Mouse (Mus musculus): ENCODE measurements around the gene Mgmt. TPM values are rescaled to one million over a fixed set of nuclear protein-coding genes. Genes with fewer than 3 reads are reported as not detected.
A peak's percentile ranks its signal among the peaks of the same experiment; 100 is the strongest.

The Mgmt gene
- polyA plus RNA-seq, 1 experiment from 2014 or later, result 6.1 TPM

DNA sequence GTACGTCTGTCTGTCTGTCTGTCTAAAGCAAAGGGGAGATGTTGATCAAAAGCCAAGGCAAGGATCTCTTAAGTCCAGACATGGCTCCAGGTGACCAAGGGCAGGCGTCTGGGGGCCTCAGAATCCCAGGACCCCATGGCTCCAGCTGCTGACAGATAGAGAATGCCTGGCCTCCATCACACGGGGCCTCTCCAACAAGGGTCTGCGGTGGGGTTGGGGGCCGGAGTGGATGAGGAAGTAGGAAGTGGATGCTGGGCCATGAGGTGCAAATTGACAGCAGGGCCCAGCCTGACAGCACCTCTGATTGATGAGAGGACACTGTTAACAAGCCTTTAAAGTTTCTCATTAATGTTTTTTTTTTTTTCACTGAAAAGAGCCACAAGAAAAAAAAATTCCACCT, 237.5 kb downstream of the Mgmt start:
- H3K4me3 ChIP-seq, result no peak overlapping the region
- H3K9ac ChIP-seq, result no peak overlapping the region
- 0 out of 2 replicates have a peak, but pooled peaks cover 4% of the 10 kb centered on the region for H3K27me3 ChIP-seq
- H3K36me3 ChIP-seq, result no peaks in the 10 kb centered on the region
- no peak overlapping the region for H3K4me2 ChIP-seq
- WGBS, result 47% methylated on average over 5 of the region's 5 CpGs
- peaks cover 19% of the 10 kb centered on the region for H3K4me1 ChIP-seq
- ATAC-seq (ENCODE audit: insufficient number of reproducible peaks, low FRiP score, low TSS enrichment, low read depth), result no peak
- no peak overlapping the region for H3K27ac ChIP-seq
- H3K9me3 ChIP-seq, result no peaks in the 10 kb centered on the region

DNA sequence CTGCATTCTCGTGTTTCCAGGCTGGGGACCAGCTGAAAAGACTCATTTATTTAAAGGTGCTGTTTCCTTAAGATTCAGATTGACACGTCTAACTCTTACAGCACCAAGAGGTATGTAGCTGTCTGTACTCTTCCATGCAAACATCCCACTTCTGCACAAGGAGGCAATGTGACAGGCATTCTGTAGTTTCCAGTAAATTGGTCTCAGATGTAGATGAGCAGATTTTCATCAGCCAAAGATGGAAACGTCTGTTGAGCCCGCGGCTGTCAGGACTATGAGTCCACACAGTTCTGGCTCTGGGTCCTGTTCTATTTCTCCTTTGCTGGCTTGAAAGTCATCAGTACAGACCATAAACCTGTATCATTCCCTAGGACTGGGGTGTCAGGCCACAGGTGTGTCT, 243.7 kb downstream of the Mgmt start:
- 0 out of 2 replicates have a peak, but pooled peaks cover 4% of the 10 kb centered on the region for H3K27me3 ChIP-seq
- no peak overlapping the region for H3K4me2 ChIP-seq
- H3K4me1 ChIP-seq, result no peaks in the 10 kb centered on the region
- no peak overlapping the region for H3K9ac ChIP-seq
- H3K36me3 ChIP-seq, result no peaks in the 10 kb centered on the region
- H3K9me3 ChIP-seq, result no peaks in the 10 kb centered on the region
- ATAC-seq (ENCODE audit: insufficient number of reproducible peaks, low FRiP score, low TSS enrichment, low read depth), result no peak
- H3K27ac ChIP-seq, result no peak overlapping the region
- no peak overlapping the region for H3K4me3 ChIP-seq
- WGBS, result 39% methylated on average over 5 of the region's 5 CpGs

DNA sequence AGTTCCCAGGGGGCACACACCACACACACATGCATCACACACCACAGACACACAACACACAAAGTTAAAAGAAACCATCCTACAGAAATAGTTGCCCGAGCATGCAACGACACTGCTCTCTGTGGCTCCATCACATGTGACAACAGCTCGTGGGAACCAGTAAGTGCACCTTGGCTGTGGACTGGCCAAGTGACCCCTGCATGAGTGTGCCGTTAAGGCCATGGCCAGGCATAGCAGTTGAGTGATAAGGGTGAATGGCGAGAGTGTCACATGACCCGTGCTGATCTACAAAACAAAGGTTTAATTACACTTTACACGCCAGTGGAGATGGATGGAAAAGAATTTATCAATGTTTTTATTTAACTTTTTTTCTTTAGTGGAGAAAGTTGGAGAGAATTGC, 245.9 kb downstream of the Mgmt start:
- H3K4me3 ChIP-seq, result no peak overlapping the region
- ATAC-seq (ENCODE audit: insufficient number of reproducible peaks, low FRiP score, low TSS enrichment, low read depth), result no peak
- H3K9ac ChIP-seq, result no peak overlapping the region
- no peaks in the 10 kb centered on the region for H3K9me3 ChIP-seq
- H3K4me1 ChIP-seq, result 0 out of 2 replicates have a peak, but pooled peaks cover 3% of the 10 kb centered on the region
- H3K36me3 ChIP-seq, result no peaks in the 10 kb centered on the region
- 0 out of 2 replicates have a peak, but pooled peaks cover 3% of the 10 kb centered on the region for H3K27me3 ChIP-seq
- no peak overlapping the region for H3K27ac ChIP-seq
- WGBS, result 85% methylated on average over 7 of the region's 7 CpGs
- H3K4me2 ChIP-seq, result no peak overlapping the region

DNA sequence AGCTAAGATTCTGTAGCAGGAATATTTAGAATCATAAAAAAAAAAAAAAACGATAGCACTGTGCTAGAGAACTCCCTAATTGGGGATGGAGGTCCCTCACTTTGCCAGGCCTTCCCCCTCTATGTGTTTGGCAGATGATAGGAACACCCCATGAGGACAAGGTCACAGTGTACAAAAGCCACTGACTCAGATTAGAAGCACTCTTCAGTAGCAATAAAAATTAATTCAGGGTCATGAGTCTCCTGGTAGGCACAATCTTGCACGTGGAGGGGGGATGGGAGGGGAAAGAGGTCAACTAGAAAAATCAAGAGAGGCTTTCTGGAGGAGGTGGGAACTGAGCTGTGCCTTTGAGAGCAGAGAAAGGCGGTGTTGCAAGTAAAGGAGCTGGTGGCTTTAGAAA, 247.0 kb downstream of the Mgmt start:
- Histone ChIP-seq H3K27me3 (0 out of 2 replicates have a peak, but pooled peaks cover 3% of the 10 kb centered on the region), H3K36me3 (no peaks in the 10 kb centered on the region), H3K9me3 (no peaks in the 10 kb centered on the region), H3K27ac (no peak overlapping the region), H3K4me3 (no peak overlapping the region), H3K9ac (no peak overlapping the region), H3K4me2 (no peak overlapping the region), H3K4me1 (peaks cover 7% of the 10 kb centered on the region; the same call in 1 of the 2 replicates)
- no peak for ATAC-seq (ENCODE audit: insufficient number of reproducible peaks, low FRiP score, low TSS enrichment, low read depth)
- WGBS, result 49% methylated on average over 3 of the region's 3 CpGs

DNA sequence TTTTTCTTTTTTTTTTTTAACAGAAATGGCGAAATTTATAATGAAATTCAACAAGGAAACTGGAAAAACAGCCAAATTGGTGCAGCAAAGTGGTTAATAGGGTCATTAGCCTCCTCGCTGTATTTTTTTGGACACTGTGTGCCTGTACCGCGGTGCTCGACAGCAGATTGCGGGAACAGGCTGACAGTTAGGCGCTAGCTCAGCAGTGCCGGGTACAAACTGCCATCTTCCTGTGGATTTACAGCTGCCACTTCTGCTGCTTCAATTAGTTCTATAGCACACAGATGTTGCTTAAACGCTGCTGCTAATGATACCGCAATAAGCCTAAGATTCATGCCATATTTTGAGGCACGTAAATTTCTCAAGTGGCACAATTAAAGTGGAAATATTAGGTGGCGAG, 252.7 kb downstream of the Mgmt start:
- Histone ChIP-seq H3K4me1 (peaks cover 28% of the 10 kb centered on the region), H3K27ac (no peak overlapping the region), H3K4me3 (peak overlapping the region; percentile 3; the same call in 1 of the 2 replicates), H3K36me3 (no peaks in the 10 kb centered on the region), H3K27me3 (peaks cover 13% of the 10 kb centered on the region; the same call in 1 of the 2 replicates), H3K4me2 (0 out of 2 replicates have a peak overlapping the region, but pooled peaks have one; percentile 14), H3K9ac (no peak overlapping the region), H3K9me3 (no peaks in the 10 kb centered on the region)
- ATAC-seq (ENCODE audit: insufficient number of reproducible peaks, low FRiP score, low TSS enrichment, low read depth), result no peak
- 29% methylated on average over 12 of the region's 12 CpGs for WGBS

DNA sequence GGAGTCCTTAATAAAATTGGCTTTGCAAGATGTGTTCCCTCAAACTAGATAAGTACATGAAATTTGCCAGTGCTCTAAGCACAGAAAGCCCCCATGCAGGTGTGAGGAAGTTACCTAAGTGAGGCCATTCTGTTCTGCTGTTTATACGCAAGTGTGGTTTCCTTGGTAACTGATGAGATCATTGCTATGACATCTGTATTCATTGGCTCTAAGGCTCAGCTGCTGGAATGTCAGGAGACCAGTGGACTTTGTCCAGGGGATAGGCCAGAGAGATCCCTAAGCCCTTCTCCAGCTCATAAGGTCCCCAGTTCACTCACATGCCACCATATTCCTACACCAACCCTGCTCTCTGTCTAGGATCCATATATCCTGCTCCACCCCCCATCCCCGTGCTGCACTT, 257.4 kb downstream of the Mgmt start:
- no peak for ATAC-seq (ENCODE audit: insufficient number of reproducible peaks, low FRiP score, low TSS enrichment, low read depth)
- no peak overlapping the region for H3K27ac ChIP-seq
- peaks cover 19% of the 10 kb centered on the region for H3K4me1 ChIP-seq
- no peaks in the 10 kb centered on the region for H3K36me3 ChIP-seq
- no peaks in the 10 kb centered on the region for H3K9me3 ChIP-seq
- no peak overlapping the region for H3K4me3 ChIP-seq
- 84% methylated on average over 2 of the region's 2 CpGs for WGBS
- no peak overlapping the region for H3K4me2 ChIP-seq
- H3K9ac ChIP-seq, result no peak overlapping the region
- H3K27me3 ChIP-seq, result peaks cover 11% of the 10 kb centered on the region; the same call in 1 of the 2 replicates

DNA sequence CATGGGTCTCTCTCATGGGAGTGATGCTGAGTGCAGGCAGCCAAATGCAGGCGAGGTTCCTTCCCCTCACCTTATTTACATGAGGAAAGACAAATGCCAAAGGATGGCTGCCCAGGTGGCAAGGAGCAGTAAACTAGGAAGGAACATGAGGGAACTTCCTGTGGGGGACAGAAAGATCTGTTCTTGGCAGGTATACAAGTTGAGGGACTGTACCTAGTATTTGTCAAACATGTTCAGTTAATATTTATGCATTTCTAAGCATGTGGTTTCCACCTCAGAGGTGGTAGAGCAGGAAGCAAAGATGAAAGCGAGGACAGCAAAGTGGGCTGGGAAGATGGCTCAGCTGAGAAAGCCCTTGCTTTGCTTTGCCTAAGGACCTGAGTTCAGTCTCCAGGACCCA, 260.2 kb downstream of the Mgmt start:
- ATAC-seq (ENCODE audit: insufficient number of reproducible peaks, low FRiP score, low TSS enrichment, low read depth), result no peak
- 71% methylated on average over 2 of the region's 2 CpGs for WGBS
- H3K4me3 ChIP-seq, result no peak overlapping the region
- no peak overlapping the region for H3K9ac ChIP-seq
- no peak overlapping the region for H3K27ac ChIP-seq
- H3K4me1 ChIP-seq, result no peaks in the 10 kb centered on the region
- peaks cover 8% of the 10 kb centered on the region; the same call in 1 of the 2 replicates for H3K27me3 ChIP-seq
- no peak overlapping the region for H3K4me2 ChIP-seq
- no peaks in the 10 kb centered on the region for H3K9me3 ChIP-seq
- H3K36me3 ChIP-seq, result no peaks in the 10 kb centered on the region

DNA sequence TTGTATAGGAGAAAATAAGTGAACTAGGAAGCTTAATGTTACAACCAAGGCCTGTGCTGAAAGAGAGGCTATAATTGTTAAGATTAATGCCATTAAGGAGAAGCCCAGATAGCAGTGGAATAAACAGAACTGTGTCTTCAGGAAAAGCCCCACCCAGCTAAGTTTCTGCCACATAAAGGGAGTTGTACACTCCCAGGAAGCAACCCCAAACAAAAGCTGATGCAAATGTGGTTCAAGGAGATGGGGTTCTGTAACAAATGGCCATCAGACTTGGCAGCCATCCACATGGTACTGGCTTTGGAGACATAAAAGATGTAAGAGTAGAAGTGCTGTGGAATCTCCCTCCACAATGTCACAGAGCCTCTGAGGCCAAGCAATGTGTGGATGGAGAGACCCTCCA, 264.7 kb downstream of the Mgmt start:
- Histone ChIP-seq H3K27ac (no peak overlapping the region), H3K4me1 (no peaks in the 10 kb centered on the region), H3K4me3 (no peak overlapping the region), H3K9me3 (no peaks in the 10 kb centered on the region), H3K36me3 (no peaks in the 10 kb centered on the region), H3K27me3 (no peaks in the 10 kb centered on the region), H3K9ac (no peak overlapping the region), H3K4me2 (no peak overlapping the region)
- no peak for ATAC-seq (ENCODE audit: insufficient number of reproducible peaks, low FRiP score, low TSS enrichment, low read depth)

DNA sequence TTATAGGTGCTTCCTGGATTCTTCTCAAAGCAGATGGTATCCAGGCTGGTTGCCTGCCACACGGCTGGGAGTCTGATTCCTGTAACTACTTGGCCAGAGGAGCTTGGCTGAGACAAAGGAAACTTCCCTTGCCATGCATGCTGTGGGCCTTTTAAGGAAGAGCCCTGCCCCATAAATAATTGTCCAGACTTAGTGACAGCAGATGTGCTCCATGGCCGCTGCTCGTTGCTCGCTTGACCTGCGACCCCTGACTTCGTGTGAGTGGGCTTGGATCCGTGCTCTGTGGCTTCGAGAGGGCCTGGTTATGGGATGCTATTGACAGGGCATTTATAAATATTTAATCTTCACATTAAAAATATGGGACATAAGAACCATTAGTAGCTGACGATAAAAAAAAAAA, 277.9 kb downstream of the Mgmt start:
- no peak overlapping the region for H3K9ac ChIP-seq
- H3K27me3 ChIP-seq, result no peaks in the 10 kb centered on the region
- H3K36me3 ChIP-seq, result no peaks in the 10 kb centered on the region
- H3K27ac ChIP-seq, result no peak overlapping the region
- H3K9me3 ChIP-seq, result no peaks in the 10 kb centered on the region
- no peak overlapping the region for H3K4me2 ChIP-seq
- H3K4me3 ChIP-seq, result no peak overlapping the region
- WGBS, result 37% methylated on average over 9 of the region's 9 CpGs
- no peaks in the 10 kb centered on the region for H3K4me1 ChIP-seq
- no peak for ATAC-seq (ENCODE audit: insufficient number of reproducible peaks, low FRiP score, low TSS enrichment, low read depth)

Data from limb, embryonic 15.5 days (tissue).